Mouse (Mus musculus) heart, embryonic 14.5 days (tissue): ENCODE measurements at regions not wholly inside any gene's neighbourhood (a gene's known extent, or its start where the extent isn't known, plus 50 kb on each side); places are given as distances from the start of the nearest gene placed in this dataset.

Experiments used
- ATAC-seq: fragments of 200-750 bp; cut with Nextera tagmentation; 2 replicates; pipeline ENCODE4 v1.8.0; 2017; ENCODE audit warnings: low read depth, moderate TSS enrichment; ENCODE audit not compliant: insufficient number of reproducible peaks, insufficient read depth, low FRiP score
- H3K27ac ChIP-seq, 2 experiments: fragments of 200-500 bp in 1 of 2; fragments of 300-500 bp in 1 of 2; sonication (generic) in 1 of 2; replicated peaks in 1 of 2; 2 replicates each; pipeline ENCODE4 v1.5.1; 2012 to 2014; ENCODE audit warnings: low read depth in 2 of 2, low read length in 2 of 2, control low read depth in 1 of 2, mild to moderate bottlenecking in 1 of 2, mixed read lengths in 1 of 2; ENCODE audit not compliant: control insufficient read depth in 1 of 2, insufficient read depth in 1 of 2
- H3K27me3 ChIP-seq: fragments of 300-500 bp; sonication (generic); 2 replicates; pipeline ENCODE4 v1.6.1; 2014; ENCODE audit warnings: mild to moderate bottlenecking, low read length, control low read depth; ENCODE audit not compliant: control insufficient read depth, insufficient read depth
- H3K36me3 ChIP-seq: fragments of 300-500 bp; sonication (generic); 2 replicates; pipeline ENCODE4 v1.6.1; 2014; ENCODE audit warnings: mild to moderate bottlenecking, control low read depth, low read length, mixed read lengths; ENCODE audit not compliant: control insufficient read depth, insufficient read depth
- H3K4me1 ChIP-seq, 2 experiments: fragments of 200-500 bp in 1 of 2; fragments of 300-500 bp in 1 of 2; sonication (generic) in 1 of 2; 2 replicates each; pipeline ENCODE4 v1.6.1; 2012 to 2014; ENCODE audit warnings: low read length in 2 of 2, control low read depth in 1 of 2, mixed read lengths in 1 of 2; ENCODE audit not compliant: control insufficient read depth in 2 of 2, insufficient read depth in 2 of 2
- H3K4me2 ChIP-seq: fragments of 300-500 bp; sonication (generic); 2 replicates; pipeline ENCODE4 v1.6.1; 2014; ENCODE audit warnings: mild to moderate bottlenecking, low read length
- H3K4me3 ChIP-seq, 2 experiments: fragments of 200-500 bp in 1 of 2; fragments of 300-500 bp in 1 of 2; sonication (generic) in 1 of 2; 2 replicates each; pipeline ENCODE4 v1.5.1; 2012 to 2014; ENCODE audit warnings: low read length in 2 of 2, mild to moderate bottlenecking in 2 of 2, control low read depth in 1 of 2, low read depth in 1 of 2, moderate library complexity in 1 of 2; ENCODE audit not compliant: control insufficient read depth in 1 of 2, insufficient read depth in 1 of 2
- H3K9ac ChIP-seq: fragments of 300-500 bp; sonication (generic); 2 replicates; pipeline ENCODE4 v1.6.1; 2014; ENCODE audit warnings: mild to moderate bottlenecking, low read length
- H3K9me3 ChIP-seq: fragments of 300-500 bp; sonication (generic); 2 replicates; pipeline ENCODE4 v1.6.1; 2016; ENCODE audit warnings: low read length, control low read depth; ENCODE audit not compliant: control insufficient read depth
- WGBS: fragments of 180-500 bp; shearing (Covaris S2); extraction: QIAGEN DNeasy Blood & Tissue Kit; methylation state at CpG from one replicate; pipeline ENCODE4 v1.1.7; 2014; 5-methylcytosine and 5-hydroxymethylcytosine counted together

DNA sequence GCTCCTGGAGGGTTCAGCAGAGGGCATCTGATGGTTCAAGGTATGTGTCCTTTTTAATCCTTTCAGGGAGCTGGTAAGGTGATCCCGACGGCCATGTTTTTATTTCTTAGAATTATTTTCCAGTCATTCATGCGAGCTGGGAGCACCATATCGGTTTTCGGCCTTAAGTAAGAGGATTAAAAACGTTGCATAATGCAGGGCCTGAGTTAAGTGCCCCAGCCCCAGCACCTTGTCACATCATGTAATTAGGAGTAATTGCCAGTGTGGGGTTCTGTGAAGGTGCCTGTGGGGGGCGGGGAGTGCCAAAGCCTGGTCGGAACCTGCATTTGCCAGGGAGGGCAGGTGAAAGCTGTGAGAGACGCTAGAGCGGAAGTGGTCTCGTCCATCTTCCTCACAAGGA is 94.6 kb upstream of the Pitx1 start:
- Histone ChIP-seq H3K36me3 (no peaks in the 10 kb centered on the region), H3K9me3 (no peaks in the 10 kb centered on the region), H3K4me1 (no peaks in the 10 kb centered on the region), H3K27ac (no peak overlapping the region), H3K9ac (no peak overlapping the region), H3K27me3 (no peaks in the 10 kb centered on the region), H3K4me2 (no peak overlapping the region), H3K4me3 (no peak overlapping the region)
- 65% methylated on average over 11 of the region's 11 CpGs for WGBS
- no peak for ATAC-seq

DNA sequence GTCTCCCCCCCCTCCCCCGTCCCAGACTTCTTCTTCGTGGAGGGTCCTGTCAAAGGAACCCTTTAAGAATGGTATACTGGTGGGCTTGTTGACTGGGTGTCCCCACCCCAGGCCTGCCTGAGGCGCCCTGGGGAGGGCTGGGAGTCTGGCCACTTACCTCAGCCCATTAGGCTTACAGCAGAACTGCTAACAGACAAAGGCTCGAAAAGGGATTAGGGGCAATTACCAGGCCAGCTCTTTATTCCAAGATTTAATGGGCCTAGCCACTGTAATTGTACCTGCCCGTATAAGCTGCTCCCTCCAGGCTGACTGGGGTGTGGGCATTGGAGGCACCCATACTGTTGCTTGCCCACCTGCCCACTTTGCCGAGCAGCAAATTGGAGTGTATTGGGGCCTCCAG is 93.8 kb upstream of the Pitx1 start:
- Histone ChIP-seq H3K9me3 (no peaks in the 10 kb centered on the region), H3K27ac (no peak overlapping the region), H3K4me1 (no peaks in the 10 kb centered on the region), H3K27me3 (no peaks in the 10 kb centered on the region), H3K9ac (no peak overlapping the region), H3K36me3 (no peaks in the 10 kb centered on the region), H3K4me3 (no peak overlapping the region), H3K4me2 (no peak overlapping the region)
- WGBS: 70% methylated on average over 6 of the region's 6 CpGs
- no peak for ATAC-seq

DNA sequence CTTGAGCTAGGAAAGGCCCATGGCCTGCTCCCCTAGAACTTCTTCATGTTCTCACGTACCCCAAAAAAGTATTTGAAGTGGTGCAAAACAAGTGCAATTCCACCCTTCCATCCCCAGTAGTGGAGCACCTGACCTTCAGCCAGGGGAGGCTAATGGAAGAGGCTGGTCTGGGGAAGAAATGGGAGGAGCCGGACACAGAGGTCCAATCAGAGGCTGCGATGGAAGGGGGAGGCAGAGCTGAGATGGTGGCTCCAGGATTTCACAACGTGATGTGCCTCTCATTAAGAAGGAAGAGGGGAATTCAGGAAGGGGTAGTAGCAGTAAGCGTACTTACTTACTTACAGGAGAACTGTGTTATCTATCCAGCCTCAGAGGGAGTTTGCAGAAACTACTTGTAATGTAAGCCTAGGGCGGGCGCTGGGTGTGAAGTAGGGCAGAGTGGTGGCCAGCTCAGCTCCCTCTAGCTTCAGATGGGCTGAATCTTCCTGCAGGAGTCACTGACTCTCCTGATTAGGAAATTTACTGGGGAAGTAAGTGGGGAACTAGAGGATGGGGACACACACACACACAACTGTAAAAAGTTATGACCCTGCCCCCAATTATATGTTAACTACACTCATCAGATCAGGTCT is 87.6 kb upstream of the Pitx1 start:
- H3K36me3 ChIP-seq: no peaks in the 10 kb centered on the region
- no peak overlapping the region for H3K9ac ChIP-seq
- no peak overlapping the region for H3K27ac ChIP-seq
- WGBS: 13% methylated on average over 7 of the region's 7 CpGs
- H3K4me2 ChIP-seq: peak overlapping the region; percentile 16; the same call in 1 of the 2 replicates
- no peaks in the 10 kb centered on the region for H3K9me3 ChIP-seq
- H3K4me1 ChIP-seq: no peaks in the 10 kb centered on the region
- no peak for ATAC-seq
- no peaks in the 10 kb centered on the region for H3K27me3 ChIP-seq
- H3K4me3 ChIP-seq: no peak overlapping the region

DNA sequence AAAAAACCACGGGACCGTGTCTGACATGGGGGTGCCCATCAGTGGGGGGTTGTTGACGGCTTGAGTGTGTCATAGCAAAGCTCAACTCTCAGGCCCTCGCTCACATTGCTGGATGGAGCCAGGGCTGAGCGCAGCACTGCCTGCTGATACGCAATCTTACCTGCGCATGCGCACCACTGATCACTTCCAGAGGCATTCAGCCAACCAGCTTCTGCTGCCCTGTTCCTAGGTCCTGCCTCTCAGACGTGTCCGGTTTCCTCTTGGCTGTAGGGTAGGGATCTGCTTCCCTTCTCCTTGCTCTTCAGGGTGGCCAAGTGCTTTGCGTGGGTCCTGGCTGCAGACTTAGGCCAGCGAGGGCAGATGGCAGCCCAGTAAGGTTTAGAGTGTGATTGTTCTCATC is 81.3 kb upstream of the Pitx1 start:
- no peak overlapping the region for H3K9ac ChIP-seq
- H3K4me2 ChIP-seq: no peak overlapping the region
- H3K36me3 ChIP-seq: no peaks in the 10 kb centered on the region
- no peaks in the 10 kb centered on the region for H3K27me3 ChIP-seq
- peaks cover 9% of the 10 kb centered on the region in 2 experiments; a peak in 1 of 4 replicates for H3K4me1 ChIP-seq
- ATAC-seq: no peak
- no peaks in the 10 kb centered on the region for H3K9me3 ChIP-seq
- no peak overlapping the region for H3K27ac ChIP-seq
- WGBS: 90% methylated on average over 12 of the region's 12 CpGs
- H3K4me3 ChIP-seq: no peak overlapping the region

DNA sequence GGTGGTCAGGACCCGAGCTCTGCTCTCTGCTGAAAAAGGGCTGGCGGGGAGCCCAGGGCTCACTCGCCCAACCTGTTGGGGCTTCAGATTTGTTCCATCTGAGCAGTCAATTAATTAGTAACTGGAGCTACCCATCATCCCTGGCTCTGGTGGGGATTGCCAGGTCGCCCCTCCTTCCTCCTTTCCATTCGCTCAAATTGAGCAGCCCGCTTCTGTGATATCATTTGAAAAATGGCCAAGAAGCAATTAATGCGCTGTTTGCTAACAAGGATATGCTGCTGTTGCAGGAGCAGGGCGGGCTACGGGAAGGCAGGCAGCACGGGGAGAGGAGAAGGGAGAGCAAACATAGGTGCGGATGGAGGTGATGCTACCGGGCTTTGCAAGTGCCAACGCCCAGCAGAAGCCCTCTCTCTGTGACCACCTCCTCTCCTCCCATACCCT is 76.3 kb upstream of the Pitx1 start:
- peaks cover 9 to 14% of the 10 kb centered on the region in 2 experiments; a peak in 2 of 4 replicates for H3K4me1 ChIP-seq
- no peaks in the 10 kb centered on the region for H3K9me3 ChIP-seq
- H3K4me2 ChIP-seq: no peak overlapping the region
- 78% methylated on average over 13 of the region's 13 CpGs for WGBS
- no peak overlapping the region for H3K4me3 ChIP-seq
- no peak overlapping the region for H3K27ac ChIP-seq
- no peak for ATAC-seq
- no peaks in the 10 kb centered on the region for H3K36me3 ChIP-seq
- H3K27me3 ChIP-seq: no peaks in the 10 kb centered on the region
- H3K9ac ChIP-seq: no peak overlapping the region

DNA sequence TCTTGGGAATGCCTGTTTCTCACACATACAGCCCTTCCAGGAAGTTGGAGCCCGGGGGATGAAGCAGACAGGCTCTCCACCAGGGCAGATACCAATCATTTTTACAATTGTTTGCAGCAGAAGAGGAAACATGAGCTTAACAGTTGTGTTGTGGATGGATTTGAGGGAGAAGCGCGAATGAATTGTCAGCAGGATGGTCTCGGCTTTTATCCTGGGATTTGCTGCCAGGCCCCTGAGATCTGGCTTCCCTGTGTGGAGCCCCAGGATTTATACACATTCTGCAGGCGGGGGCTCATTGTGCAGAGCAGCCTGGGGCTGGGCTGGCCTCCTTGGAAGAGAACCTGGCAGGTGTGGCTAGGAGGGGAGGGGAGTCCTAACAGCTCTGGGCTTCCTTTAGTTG is 73.9 kb upstream of the Pitx1 start:
- ATAC-seq: no peak
- no peaks in the 10 kb centered on the region for H3K36me3 ChIP-seq
- no peak overlapping the region for H3K9ac ChIP-seq
- H3K27ac ChIP-seq: no peak overlapping the region
- H3K4me2 ChIP-seq: no peak overlapping the region
- 10% methylated on average over 5 of the region's 5 CpGs for WGBS
- H3K9me3 ChIP-seq: no peaks in the 10 kb centered on the region
- H3K4me1 ChIP-seq: peaks cover 0 to 5% of the 10 kb centered on the region in 2 experiments; a peak in 1 of 4 replicates
- no peak overlapping the region for H3K4me3 ChIP-seq
- H3K27me3 ChIP-seq: no peaks in the 10 kb centered on the region

DNA sequence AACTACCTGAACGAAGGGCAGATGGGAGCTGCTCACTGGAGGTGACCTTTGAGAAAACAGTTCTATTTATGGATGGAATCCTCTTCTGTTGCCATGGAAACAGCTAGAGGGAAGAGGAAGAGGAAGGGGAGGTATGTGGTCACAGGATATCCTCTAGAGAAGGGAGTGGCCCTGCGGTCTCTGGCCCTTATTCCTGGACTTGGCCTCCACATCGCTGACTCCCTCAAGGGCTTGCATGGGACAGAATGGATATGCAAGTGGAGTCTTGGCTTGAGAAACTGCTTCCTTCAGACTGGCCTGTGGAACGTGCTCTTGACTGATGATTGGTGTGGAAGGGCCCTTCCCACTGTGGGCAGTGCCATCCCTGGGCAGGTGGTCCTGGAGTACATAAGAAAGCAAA is 68.9 kb upstream of the Pitx1 start:
- Histone ChIP-seq H3K27me3 (no peaks in the 10 kb centered on the region), H3K9me3 (no peaks in the 10 kb centered on the region), H3K9ac (no peak overlapping the region), H3K27ac (no peak overlapping the region), H3K4me2 (no peak overlapping the region), H3K36me3 (no peaks in the 10 kb centered on the region), H3K4me3 (no peak overlapping the region), H3K4me1 (peaks cover 0 to 3% of the 10 kb centered on the region in 2 experiments; a peak in 1 of 4 replicates)
- no peak for ATAC-seq
- 69% methylated on average over 4 of the region's 4 CpGs for WGBS

DNA sequence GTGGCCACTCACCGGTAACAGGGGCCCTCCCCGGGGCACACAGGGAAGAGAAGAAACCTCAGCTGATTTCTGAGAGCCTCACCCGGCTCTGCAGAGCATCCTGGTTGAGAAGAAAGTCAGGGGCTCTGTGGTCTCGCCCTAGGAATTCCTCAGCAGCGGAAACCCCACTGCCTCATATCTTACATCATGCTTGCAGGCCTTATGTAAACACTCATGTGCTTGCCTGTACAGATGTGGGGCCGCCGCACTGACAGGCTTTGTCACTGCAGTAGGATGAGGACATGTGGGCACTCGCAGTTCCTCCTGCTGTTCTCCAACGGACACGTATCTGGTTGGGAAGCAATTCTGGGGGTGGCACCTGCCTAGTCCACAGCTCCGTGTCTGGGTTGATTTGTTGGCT is 66.3 kb upstream of the Pitx1 start:
- 55% methylated on average over 11 of the region's 11 CpGs for WGBS
- Histone ChIP-seq H3K9me3 (no peaks in the 10 kb centered on the region), H3K4me2 (no peak overlapping the region), H3K4me3 (no peak overlapping the region), H3K27me3 (no peaks in the 10 kb centered on the region), H3K4me1 (no peaks in the 10 kb centered on the region), H3K27ac (no peak overlapping the region), H3K36me3 (no peaks in the 10 kb centered on the region), H3K9ac (no peak overlapping the region)
- ATAC-seq: no peak
